Mouse (Mus musculus): Measurements from ENCODE around the gene Atp6v0c. TPM values are rescaled to one million over a fixed set of nuclear protein-coding genes. Genes with fewer than 3 reads are reported as not detected.

Gene Atp6v0c
- total RNA-seq (2014; rRNA removed), result 386 and 489 TPM in 2 replicates
- polyA plus RNA-seq (2015; fragmentation: Nextera tagmentation; extraction: Ambion mirVana), result 1,891 and 2,006 TPM in 2 replicates

GRCm38 (mm10) chr17:24169317-24170065 is at the start of gene Atp6v0c:
Gene Atp6v0c, minus strand, starts transcription at chr17:24169702.
- Histone ChIP-seq H3K4me1 (ENCODE audit: insufficient read depth) (peaks cover 17% of the 10 kb centered on the region), H3K27ac (ENCODE audit: low read depth, low read length) (peak within 1 kb of the TSS; percentile 97), H3K4me2 (ENCODE audit: low read depth) (peak within 1 kb of the TSS; percentile 78), H3K9me3 (ENCODE audit: low read length) (no peaks in the 10 kb centered on the region), H3K36me3 (ENCODE audit: insufficient read depth) (peaks cover 13% of the 10 kb centered on the region), H3K27me3 (ENCODE audit: insufficient read depth, low read length) (no peaks in the 10 kb centered on the region), H3K4me3 (ENCODE audit: low read depth, low read length) (peak within 1 kb of the TSS; percentile 73), H3K9ac (peak within 1 kb of the TSS; percentile 94)
- ATAC-seq, result peak; percentile 93
- WGBS, result under 1% methylated on average over 57 of the region's 58 CpGs
- peak; percentile 98 for DNase-seq
- TF ChIP-seq CTCF (IDR thresholded peaks at IDR 0.05; ENCODE audit: low read depth), result peak; percentile 59

DNA sequence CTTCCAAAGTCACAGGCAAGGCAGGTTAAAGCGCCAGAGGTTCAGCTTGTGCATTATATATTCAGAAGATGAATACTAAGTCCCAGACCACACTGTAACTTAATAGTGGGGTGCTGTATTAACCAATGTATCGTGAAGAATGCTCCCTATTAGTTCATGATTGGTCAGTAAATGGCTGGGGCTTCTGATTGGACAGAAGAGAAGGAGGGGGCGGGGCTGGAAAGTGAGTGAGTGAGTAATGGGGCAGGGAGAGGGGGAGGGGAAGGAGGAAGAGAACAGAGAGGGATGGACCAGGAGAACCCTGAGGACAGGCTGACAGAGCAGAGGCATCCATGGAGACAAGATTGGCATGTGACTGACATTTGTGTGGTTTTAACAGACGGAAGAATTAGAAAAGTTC is 47.3 kb upstream of the Atp6v0c start:
- WGBS, result 72% methylated on average over 4 of the region's 4 CpGs
- no peak for DNase-seq

DNA sequence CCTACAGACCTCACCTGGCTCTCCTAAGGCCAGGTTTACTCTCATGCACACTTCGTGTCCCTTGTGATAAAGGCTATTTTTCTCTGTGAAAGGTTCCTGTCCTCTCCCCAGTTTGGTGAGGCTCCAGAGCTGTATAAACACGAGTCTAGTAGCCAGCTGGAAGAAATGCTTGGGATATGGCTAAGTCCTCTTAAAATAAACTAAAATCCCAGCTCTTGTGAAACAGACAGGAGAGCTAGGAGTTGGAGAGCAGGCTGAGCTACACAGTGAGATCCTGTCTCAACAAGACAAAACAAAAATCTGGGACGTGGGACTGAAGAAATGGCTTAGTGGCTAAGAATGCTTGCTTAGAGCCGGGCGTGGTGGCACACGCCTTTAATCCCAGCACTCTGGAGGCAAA is 43.7 kb upstream of the Atp6v0c start:
- TF ChIP-seq CTCF (IDR thresholded peaks at IDR 0.05; ENCODE audit: low read depth), result no peak
- Histone ChIP-seq H3K27ac (ENCODE audit: low read depth, low read length) (no peak overlapping the region), H3K36me3 (ENCODE audit: insufficient read depth) (peaks cover 18% of the 10 kb centered on the region), H3K4me3 (ENCODE audit: low read depth, low read length) (no peak overlapping the region), H3K9ac (no peak overlapping the region), H3K4me1 (ENCODE audit: insufficient read depth) (peaks cover 24% of the 10 kb centered on the region), H3K4me2 (ENCODE audit: low read depth) (no peak overlapping the region), H3K27me3 (ENCODE audit: insufficient read depth, low read length) (no peaks in the 10 kb centered on the region), H3K9me3 (ENCODE audit: low read length) (no peaks in the 10 kb centered on the region)
- WGBS, result 73% methylated on average over 6 of the region's 6 CpGs
- ATAC-seq (no peak), DNase-seq (no peak)

More for the DNA sequence above, 47.3 kb upstream of the Atp6v0c start:
- ATAC-seq, result no peak
- Histone ChIP-seq H3K4me3 (ENCODE audit: low read depth, low read length) (no peak overlapping the region), H3K27me3 (ENCODE audit: insufficient read depth, low read length) (no peaks in the 10 kb centered on the region), H3K9ac (no peak overlapping the region), H3K4me2 (ENCODE audit: low read depth) (no peak overlapping the region), H3K27ac (ENCODE audit: low read depth, low read length) (no peak overlapping the region), H3K36me3 (ENCODE audit: insufficient read depth) (peaks cover 18% of the 10 kb centered on the region), H3K9me3 (ENCODE audit: low read length) (no peaks in the 10 kb centered on the region), H3K4me1 (ENCODE audit: insufficient read depth) (peaks cover 13% of the 10 kb centered on the region)
- TF ChIP-seq CTCF (IDR thresholded peaks at IDR 0.05; ENCODE audit: low read depth), result no peak

GRCm38 (mm10) chr17:24212441-24213018 is 43.0 kb upstream of the Atp6v0c start:
- H3K4me1 ChIP-seq (ENCODE audit: insufficient read depth), result peaks cover 30% of the 10 kb centered on the region
- no peaks in the 10 kb centered on the region for H3K9me3 ChIP-seq (ENCODE audit: low read length)
- H3K9ac ChIP-seq, result no peak overlapping the region
- H3K27me3 ChIP-seq (ENCODE audit: insufficient read depth, low read length), result no peaks in the 10 kb centered on the region
- H3K4me2 ChIP-seq (ENCODE audit: low read depth), result peak overlapping the region; percentile 100; the same call in 1 of the 2 replicates
- ATAC-seq (no peak), DNase-seq (no peak)
- peak overlapping the region; percentile 55; the same call in 1 of the 2 replicates for H3K4me3 ChIP-seq (ENCODE audit: low read depth, low read length)
- no peak overlapping the region for H3K27ac ChIP-seq (ENCODE audit: low read depth, low read length)
- TF ChIP-seq CTCF (IDR thresholded peaks at IDR 0.05; ENCODE audit: low read depth), result peak; percentile 72; the same call in 1 of the 2 replicates
- peaks cover 18% of the 10 kb centered on the region for H3K36me3 ChIP-seq (ENCODE audit: insufficient read depth)
- 22% methylated on average over 5 of the region's 5 CpGs for WGBS

GRCm38 (mm10) chr17:24211631-24212440 is 42.3 kb upstream of the Atp6v0c start:
- peak overlapping the region; percentile 85 for H3K9ac ChIP-seq
- no peaks in the 10 kb centered on the region for H3K27me3 ChIP-seq (ENCODE audit: insufficient read depth, low read length)
- H3K4me3 ChIP-seq (ENCODE audit: low read depth, low read length), result peak overlapping the region; percentile 55
- peaks cover 17% of the 10 kb centered on the region for H3K36me3 ChIP-seq (ENCODE audit: insufficient read depth)
- peak overlapping the region; percentile 100 for H3K4me2 ChIP-seq (ENCODE audit: low read depth)
- TF ChIP-seq CTCF (IDR thresholded peaks at IDR 0.05; ENCODE audit: low read depth), result no peak; the same call in 1 of the 2 replicates
- H3K4me1 ChIP-seq (ENCODE audit: insufficient read depth), result peaks cover 37% of the 10 kb centered on the region
- ATAC-seq (peak; percentile 87), DNase-seq (peak; percentile 94)
- WGBS, result 1% methylated on average over 37 of the region's 37 CpGs
- peak overlapping the region; percentile 87 for H3K27ac ChIP-seq (ENCODE audit: low read depth, low read length)
- H3K9me3 ChIP-seq (ENCODE audit: low read length), result no peaks in the 10 kb centered on the region

DNA sequence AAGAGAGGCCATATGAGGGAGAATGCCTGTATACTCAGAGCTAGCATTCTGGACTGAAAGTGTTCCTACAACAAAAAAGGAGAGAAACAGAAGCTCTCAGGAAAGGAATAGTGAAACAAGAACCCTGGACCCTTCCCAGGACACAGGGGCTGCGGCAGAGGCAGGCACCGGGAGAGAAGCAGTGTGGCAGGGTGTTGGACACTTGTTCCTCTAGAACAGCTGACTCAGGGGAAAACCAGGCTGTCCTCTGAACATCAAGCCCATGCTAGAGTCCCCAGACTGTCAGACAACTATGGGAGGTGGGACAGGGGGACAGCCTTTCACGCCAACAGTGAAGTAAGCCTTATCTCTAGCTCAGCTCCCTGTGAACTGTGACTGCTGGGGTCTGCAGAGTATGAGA is 41.1 kb upstream of the Atp6v0c start:
- 0 out of 2 replicates have a peak overlapping the region, but pooled peaks have one; percentile 100 for H3K4me2 ChIP-seq (ENCODE audit: low read depth)
- no peak overlapping the region for H3K9ac ChIP-seq
- ATAC-seq, result no peak
- H3K9me3 ChIP-seq (ENCODE audit: low read length), result no peaks in the 10 kb centered on the region
- no peak for TF ChIP-seq CTCF (IDR thresholded peaks at IDR 0.05; ENCODE audit: low read depth)
- H3K4me3 ChIP-seq (ENCODE audit: low read depth, low read length), result no peak overlapping the region
- peaks cover 5% of the 10 kb centered on the region; the same call in 1 of the 2 replicates for H3K36me3 ChIP-seq (ENCODE audit: insufficient read depth)
- DNase-seq, result no peak
- H3K27ac ChIP-seq (ENCODE audit: low read depth, low read length), result 0 out of 2 replicates have a peak overlapping the region, but pooled peaks have one; percentile 87
- peaks cover 48% of the 10 kb centered on the region for H3K4me1 ChIP-seq (ENCODE audit: insufficient read depth)
- 86% methylated on average over 3 of the region's 3 CpGs for WGBS
- no peaks in the 10 kb centered on the region for H3K27me3 ChIP-seq (ENCODE audit: insufficient read depth, low read length)
